Mouse (Mus musculus) mesoderm, embryonic 11.5 days (tissue): ENCODE data around the gene Gfra4.

Source experiments
- DNase-seq: peaks from one replicate; pipeline ENCODE4 v3.0.0-alpha.2; 2012; ENCODE audit warnings: low read depth, low spot score

Gfra4 gene

DNA sequence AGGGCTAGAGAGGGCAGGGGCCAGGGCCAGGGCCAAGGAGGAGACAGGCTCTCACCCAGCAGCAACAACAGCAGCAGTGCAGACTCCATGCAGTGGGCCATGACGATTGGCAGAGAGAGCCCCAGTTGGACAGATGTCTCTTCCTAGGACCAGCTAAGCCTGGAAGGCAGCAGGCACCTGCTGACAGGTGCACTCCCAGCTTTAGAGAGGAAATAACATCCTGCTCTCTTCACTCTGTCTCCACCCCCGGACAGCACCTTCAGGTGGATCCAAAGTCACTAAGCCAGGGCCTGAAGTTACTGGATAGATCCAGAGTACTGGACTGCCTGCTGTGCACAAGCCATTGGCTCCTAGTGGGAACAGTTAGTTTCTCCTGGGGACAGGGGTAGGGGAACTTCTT, at the start of gene Gfra4:
TSS of gene Gfra4 (minus strand) at position 101 of the 400 bp plus-strand sequence.
- no peak for DNase-seq

DNA sequence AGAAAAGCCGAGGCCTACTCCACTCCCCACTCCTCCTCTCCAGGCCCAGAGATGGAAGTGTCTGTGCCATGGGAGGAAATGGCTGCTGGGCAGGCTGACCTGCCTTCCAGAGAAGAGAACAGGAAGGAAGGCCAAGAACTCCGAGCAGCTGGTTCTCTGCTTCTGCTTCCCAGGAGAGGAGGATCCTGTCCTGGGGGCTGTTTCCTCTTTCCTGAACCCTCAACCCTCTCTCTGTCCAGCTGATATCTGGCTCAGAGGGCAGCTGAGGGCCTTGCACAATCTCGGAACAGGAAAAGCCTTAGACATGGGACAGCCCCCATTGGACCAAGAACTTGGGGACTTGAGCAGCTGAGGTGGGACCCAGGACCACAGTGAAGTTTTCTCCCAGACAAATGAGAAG, 48.0 kb upstream of the Gfra4 start:
- DNase-seq, result no peak

DNA sequence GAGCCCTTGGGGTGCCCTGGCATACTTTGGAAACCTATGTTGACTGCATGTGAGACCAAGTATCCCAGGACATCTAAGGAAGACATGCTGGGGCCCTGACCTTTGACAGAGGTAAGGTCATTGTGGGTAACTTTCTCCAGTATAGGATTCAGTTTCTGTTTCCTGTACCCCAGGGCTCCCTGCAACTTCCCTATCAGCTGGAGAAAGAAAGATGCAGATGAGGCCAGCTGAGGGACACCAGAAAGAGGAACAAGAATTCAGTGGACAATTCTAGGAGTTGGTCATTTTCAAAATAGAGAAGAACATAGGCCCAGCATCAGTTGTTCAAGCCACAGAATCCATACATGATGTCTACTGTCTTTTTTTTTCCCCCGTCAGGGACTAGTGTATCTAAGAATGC, 46.7 kb upstream of the Gfra4 start:
- DNase-seq, result no peak

DNA sequence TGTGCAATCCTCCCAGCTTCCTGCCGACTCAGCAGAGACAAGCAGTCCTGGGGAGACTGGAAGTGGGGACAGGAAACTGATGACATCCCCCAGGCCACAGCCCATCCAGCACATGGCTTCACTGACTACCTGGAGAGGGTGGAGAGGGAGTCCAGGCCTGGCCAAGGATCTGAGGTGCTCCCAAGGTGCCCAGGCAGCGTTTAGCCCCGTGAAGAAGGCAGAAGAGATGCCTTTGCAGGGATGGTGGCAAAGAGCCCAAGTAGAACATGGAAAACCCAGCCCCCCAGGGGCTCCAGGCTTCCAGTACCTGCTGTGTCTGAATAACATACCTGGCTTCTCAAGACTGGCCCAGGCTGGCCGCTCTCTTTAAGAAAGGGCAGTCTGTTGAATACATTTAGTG, 45.7 kb upstream of the Gfra4 start:
- no peak for DNase-seq

DNA sequence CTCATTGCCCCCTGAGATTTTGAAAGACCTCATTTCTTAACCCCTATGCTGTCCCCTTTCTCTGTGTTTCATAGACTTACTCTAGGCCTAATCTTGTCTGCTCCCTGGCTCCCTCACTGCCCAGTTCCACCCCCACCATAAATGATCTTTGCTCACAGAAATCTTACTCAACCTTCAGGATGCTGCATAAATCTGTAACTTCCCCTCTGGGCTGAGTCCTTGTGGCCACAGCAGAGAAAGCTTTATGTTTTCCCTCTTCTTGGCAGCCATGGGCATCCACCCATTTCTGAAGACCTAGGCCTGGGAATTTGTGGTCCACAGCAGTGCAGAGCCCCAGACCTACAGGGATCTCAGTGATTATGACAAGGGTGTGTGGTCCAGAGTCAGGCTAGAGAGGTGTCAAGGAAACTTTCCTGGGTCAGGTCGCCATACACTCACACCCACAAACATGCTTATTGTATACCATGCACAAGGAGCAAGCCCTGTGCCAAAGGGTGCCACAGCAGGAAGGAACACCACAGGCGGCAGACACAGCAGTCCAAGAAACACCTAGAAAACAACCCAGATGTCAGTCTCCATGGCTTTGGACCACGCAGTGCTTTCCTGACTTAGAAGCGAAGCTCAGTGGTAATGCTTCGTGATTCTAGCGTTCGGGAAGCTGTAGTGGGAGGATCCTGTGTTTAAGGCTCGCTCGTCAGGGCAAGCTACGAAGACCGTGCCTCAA, 43.9 kb upstream of the Gfra4 start, which contains the start of gene Siglec1:
TSS of gene Siglec1 (minus strand) at position 99 of the 724 bp plus-strand sequence.
- DNase-seq, result no peak

GRCm38 (mm10) chr2:131084206-131084605, 41.3 kb upstream of the Gfra4 start:
- no peak for DNase-seq

GRCm38 (mm10) chr2:131080507-131080906, 37.6 kb upstream of the Gfra4 start:
- DNase-seq, result no peak

GRCm38 (mm10) chr2:131072536-131072935, 29.6 kb upstream of the Gfra4 start:
- DNase-seq, result no peak

DNA sequence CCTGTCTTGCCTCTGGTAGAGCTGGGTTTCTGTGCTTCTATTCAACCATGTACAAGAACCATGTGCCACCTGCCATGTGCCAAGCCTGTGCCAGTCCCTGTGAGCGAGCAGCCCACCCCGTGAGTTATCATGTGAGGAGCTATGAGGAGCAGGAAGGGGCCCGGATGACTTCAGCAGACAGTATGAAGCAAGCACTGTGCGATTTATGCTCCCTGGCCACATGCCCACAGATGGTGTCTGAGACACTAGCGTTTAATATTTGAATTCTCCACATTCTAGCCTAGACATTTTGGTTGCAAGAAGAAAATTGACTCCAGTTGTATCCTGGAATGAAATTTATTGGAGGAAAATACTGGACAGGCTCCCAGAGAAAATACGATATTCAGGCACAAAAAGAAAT, 24.6 kb upstream of the Gfra4 start:
- DNase-seq, result no peak

DNA sequence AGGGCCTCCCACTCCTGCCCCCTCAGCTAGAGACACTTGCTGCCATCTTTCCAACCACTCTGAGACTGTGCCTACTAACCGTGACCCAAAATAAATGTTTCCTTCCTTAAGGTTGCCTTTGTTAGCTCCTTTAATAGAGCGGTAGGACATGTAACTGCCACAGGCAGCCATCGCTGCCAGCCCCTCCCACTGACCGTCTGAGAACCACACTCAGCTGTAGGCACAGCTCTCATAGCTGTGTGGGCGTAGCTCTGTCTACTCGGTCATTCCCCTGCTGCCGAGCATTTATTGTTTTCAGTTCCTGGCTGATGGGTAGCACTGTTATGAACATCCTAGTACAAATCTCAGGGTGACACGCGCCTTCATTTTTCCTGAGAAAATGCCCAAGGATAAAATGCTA, 23.5 kb upstream of the Gfra4 start:
- no peak for DNase-seq

DNA sequence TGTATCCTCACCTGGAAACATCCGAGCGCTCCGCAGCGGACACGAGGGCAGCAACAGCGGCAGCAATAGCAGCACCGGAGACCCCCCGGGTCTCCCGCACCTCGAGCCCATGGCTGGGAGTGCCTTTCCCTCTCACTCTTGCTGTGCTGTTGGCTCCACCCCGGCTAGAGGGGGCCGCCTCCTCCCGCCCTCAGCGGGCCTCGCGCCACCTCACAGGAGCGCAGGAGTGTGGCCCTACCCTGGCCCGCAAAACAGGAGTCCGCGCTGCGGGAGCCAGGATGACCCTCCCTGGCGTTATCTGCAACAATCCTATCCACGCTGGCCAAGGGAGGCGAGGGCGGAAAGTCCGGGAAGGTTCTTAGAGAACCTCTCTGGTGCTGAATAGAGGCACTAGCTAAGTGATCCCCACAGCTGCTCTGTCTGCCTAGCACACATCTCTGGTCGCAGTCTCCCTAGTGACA, 20.5 kb upstream of the Gfra4 start, which contains the start of gene Adam33:
TSS of gene Adam33 (minus strand) at position 411 of the 461 bp plus-strand sequence.
- DNase-seq, result no peak

DNA sequence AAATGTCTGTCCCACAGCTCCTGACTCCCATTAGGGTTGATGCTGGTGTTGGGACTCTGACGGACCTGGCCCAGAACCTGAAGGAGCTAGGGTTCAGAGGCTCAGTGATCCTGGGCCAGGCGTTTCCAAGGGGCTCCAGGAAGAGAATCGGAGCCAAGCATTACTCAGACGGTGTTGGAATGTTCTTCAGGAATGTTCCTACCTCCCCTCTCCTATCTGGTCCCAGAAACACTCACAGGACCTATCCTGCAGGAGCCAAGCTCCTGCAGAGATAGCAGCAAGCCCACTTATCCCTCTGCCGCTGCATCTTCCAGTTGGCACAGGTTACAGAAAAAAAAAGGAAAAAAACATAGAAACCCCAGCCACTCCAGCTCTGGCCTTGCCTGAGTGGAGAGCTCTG, 18.7 kb upstream of the Gfra4 start:
- no peak for DNase-seq

DNA sequence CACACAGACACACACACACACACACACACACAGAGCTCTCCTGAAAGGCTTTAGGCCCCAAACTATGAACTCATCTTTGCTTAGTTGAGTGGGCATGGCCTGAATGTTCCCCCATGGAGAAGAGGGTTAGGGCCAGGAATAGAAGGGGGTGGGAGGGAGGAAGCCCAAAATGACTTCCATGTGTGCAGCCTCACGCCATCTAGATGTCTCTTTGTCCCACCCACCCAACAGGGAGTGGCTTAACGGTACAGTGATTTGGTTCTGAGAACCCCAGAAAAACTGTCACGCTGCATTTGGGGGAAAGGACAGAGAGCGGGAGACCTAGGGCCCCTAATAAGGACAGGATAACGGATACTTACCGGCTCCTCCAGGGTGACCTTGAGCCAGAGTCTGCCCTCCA, 17.9 kb upstream of the Gfra4 start:
- peak; percentile 31 for DNase-seq

DNA sequence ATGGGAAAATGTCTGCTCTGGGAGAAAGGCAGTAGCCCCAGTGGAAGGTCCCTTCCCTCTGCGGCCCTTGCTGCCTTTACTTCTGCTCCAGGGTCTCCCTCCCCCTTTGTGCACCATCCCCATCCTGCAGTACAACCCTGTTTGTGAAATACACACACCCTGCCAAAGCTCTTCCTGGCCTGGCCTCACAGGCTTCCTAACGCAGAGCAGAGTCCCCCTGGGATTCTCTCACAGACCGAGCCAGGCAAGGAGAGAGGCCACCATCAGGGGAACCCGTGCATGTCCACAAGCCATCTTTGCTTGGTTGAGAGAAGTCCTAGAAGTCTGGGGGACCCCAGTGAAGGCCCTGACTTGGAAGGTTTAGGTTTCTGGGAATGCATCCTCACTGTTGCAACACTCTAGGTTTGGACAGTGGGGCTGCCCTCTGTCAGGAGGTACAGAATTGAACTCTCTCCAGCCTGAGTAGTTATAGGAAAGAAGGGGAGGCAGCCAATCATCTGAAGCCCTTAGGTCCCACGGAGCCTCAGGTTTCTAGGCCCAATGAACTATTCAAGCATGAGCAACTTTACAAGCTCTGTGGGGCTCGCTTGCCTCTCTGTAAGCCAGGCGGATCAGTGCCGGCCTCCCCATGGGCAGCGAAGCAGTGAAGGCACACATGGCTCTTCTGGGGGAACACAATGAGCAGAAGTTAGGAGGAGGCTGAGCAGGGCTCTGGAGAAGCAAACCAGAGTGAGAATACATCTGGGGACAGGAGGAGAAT, 17.1 kb upstream of the Gfra4 start:
- no peak for DNase-seq

DNA sequence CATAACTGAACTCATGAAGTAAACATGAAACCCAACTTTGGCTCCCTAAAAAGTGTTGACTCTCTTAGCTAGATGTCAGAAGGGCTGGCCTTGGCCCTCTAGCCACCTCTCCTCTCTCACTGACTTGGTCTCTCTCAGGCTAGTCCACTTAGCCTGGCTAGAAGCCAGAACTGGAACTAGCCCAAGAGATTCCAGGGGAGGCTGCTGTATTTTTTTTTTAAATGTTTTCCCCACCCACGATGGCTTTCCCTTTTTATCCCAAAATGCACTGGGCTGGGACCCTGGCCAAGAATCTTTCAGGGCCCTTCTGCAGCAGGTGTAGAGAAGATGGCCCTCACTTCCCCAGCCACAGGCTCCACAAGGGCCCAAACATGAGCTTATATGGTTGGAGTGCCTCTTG, 16.5 kb upstream of the Gfra4 start:
- no peak for DNase-seq

DNA sequence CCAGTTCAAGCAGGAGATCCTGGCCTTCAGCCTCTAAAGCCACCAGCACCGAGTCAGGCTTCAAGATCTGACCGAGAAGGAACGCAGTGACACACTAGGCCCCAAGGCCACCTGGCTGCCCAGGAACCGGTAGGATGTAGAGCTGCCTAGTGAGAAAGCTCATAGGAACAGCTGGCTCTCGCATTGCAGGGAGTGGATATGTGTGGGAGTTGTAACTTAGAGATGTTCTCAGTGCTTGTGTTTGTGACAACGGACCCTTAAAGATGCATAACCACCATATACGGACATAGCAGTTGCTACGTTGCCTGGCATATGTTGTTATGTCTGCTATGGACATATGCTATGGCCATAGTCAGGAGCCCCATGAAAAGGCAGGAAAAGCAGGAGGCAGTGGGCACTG, 15.8 kb upstream of the Gfra4 start:
- no peak for DNase-seq

DNA sequence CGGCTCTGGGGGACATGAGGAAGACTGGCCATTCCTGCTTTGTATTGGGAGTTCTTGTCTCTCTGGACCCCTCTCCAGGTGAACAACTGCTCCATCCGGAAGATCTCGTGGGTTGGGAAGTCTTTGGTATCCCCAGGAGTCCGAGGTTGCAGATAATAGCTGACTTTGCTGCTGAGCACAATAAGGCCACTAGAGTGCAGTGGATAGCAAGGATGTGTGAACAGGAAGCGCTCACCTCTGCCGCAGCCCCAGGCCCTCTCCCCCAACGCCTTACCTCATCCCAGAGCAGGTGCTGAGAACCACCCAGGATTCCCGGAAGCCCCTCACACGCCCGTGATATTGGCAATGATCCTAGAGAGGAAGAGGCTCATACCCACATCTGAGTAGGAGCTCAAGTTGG, 13.3 kb upstream of the Gfra4 start:
- peak; percentile 64 for DNase-seq

DNA sequence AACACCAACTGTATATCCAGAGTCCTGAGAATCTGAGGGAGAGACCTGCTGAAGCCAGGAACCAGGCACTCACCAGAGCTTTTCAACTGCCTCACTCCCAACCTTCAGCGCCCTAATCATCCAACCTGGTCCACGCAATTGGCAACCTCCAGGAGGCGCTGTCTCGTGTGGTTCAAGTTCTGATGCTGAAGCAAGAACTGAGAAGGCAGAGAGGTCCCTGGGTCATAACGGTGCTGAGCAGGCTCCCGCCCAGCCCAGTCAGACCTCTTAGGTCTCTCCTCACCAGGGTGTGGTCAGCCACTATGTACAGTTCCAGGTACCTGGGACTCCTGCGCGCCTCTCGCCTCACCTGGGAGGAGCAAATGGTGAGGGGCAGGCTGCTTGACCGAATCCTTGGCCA, 12.7 kb upstream of the Gfra4 start:
- DNase-seq, result peak; percentile 83

DNA sequence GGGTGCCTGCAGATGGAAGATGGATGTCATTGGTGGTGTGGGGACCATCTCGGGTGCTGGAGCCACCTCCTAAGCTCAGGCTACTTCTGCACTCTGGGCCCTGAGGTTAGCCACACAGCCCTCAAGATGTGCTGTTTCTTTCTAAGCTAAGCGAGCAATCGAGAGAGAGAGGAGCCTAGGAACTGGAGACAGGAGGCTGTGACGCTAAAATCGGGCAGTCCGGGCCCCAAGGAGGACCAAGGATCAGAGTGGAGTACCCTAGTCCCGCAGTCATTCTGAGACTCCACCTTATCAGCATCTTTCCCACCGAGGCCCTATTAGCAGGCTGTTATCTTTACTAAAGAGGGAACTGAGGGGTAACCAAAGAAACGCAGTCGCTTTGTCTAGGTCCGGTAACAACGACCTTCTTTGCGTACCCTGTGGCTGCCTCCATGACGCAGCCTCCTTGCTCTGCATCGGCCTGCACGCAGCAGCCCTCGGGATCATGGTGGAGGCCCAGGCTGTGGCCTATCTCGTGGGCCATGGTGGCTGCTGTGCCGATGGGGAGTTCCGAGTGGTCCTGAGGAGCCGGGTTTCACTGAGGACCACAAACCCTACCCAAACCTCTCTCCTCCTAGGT, 11.9 kb upstream of the Gfra4 start:
- DNase-seq, result no peak

DNA sequence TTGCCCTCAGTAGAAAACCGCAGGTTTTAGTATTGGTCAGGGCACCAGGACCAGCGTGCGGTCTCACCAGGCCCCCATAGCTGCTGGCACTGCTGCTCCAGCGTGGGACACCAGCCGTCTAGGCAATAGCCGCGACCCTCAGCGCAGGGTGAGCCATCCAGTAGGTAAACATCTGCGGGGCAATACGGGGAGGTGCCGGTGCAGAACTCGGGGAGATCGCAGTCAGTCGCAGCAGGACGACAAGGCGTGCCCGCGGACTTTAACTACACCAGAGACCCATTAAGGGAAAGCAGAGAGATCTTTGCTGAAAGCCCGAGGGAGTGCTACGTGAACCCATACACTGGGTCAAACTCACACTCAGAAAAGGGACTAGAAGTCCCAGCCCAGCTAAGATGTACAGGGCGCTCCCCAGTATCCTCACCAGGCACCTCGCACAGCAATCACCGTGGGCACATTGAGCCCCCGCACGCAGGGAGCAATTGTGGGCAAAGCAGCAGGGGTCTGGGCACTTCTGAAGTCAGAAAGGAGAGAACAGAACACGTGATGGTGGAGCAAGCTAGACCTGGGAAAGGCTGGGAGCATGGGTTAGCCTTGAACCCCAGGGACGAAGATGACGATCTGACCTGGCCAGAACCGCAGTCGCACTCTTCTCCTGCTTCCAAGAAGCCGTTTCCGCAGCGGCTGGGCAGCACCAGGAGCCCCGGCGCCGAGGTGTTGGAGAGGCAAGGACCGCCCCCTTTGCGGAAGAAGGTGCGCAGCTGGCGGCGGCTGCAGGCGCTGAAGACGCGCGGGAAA, 11.2 kb upstream of the Gfra4 start:
- no peak for DNase-seq

- DNase-seq, result no peak
Observed at GRCm38 (mm10) chr2:131052862-131053418, 10.1 kb upstream of the Gfra4 start.
